Mouse (Mus musculus) cerebellum, adult (tissue): ENCODE data around the gene Polrmt.

ENCODE experiments used
- ATAC-seq: cut with Nextera tagmentation; 2 replicates; pipeline ENCODE4 v1.9.2; 2017; ENCODE audit warnings: mild to moderate bottlenecking, moderate library complexity, mixed read lengths; ENCODE audit not compliant: insufficient number of reproducible peaks, low FRiP score, low TSS enrichment

Gene Polrmt

GRCm38 (mm10) chr10:79694379-79694655 is 52.1 kb downstream of the Polrmt start:
- ATAC-seq = no peak

- ATAC-seq = no peak
These were observed 52.6 kb downstream of the Polrmt start for GRCm38 (mm10) chr10:79693580-79694378.

DNA sequence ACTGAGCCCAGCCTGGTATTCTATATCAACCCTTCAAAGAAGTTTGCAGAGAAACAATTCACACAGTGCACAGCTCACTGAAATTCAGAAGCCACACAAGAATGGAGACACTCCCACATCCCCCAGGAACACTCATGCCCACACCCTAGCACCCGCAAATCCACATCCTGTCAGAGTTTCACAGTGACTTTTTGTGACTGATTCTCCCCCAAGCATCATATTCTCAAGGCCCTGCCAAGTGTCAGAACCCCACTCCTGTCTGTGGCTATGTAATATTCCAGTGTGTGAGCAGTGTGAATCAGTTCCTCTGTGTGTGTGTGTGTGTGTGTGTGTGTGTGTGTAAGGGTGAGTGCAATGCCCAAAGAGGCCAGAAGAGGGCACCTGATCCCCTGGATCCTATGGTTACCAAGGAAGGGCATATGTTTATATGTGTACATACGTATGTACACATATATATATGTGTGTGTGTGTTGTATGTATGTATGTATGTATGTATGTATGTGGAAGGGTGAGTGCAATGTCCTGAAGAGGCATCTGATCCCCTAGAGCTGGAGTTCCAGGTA is 54.3 kb downstream of the Polrmt start:
- no peak for ATAC-seq

GRCm38 (mm10) chr10:79689178-79689577 is 57.2 kb downstream of the Polrmt start:
- no peak for ATAC-seq

DNA sequence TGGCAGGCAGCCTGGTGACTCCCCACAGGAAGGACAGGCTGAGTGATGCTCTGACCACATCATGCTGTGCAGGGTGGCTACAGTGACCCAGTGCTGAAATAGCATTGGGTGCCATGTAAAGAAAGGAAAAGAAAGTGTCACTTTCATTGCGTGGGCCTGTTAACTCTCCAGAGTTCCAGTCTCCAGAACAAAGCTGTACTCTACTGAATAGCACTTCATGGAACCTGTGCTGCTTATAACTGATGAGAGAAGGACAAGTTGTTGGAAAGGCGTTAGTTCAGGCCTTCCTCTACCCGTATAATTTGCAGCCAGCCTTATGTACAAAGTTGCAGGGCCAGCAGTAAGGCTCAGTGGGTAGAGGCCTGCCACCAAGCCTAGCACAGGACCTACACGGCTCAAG is 57.7 kb downstream of the Polrmt start, which contains the start of gene Gzmm:
Gene Gzmm, plus strand, starts transcription at position 301 of the 400 bp plus-strand sequence.
- no peak for ATAC-seq

- ATAC-seq = no peak
These were observed 58.9 kb downstream of the Polrmt start for GRCm38 (mm10) chr10:79687513-79687912.

GRCm38 (mm10) chr10:79686691-79687090 is 59.7 kb downstream of the Polrmt start:
- ATAC-seq = no peak

GRCm38 (mm10) chr10:79686219-79686618 is 60.2 kb downstream of the Polrmt start:
- no peak for ATAC-seq
